Mouse (Mus musculus) hindbrain, embryonic 15.5 days (tissue): ENCODE data around the gene Il18r1. TPM values are rescaled to one million over a fixed set of nuclear protein-coding genes. Genes with fewer than 3 reads are reported as not detected.

Experiments used
- ATAC-seq: fragments of 200-750 bp; cut with Nextera tagmentation; 2 replicates; pipeline ENCODE4 v1.8.0; 2017; ENCODE audit warnings: low read depth, moderate number of reproducible peaks, moderate TSS enrichment; ENCODE audit not compliant: low FRiP score
- H3K27ac ChIP-seq: fragments of 300-500 bp; sonication (generic); replicated peaks from 2 replicates; pipeline ENCODE4 v1.5.1; 2015; ENCODE audit warnings: mild to moderate bottlenecking, inconsistent platforms
- H3K27me3 ChIP-seq: fragments of 300-500 bp; sonication (generic); 2 replicates; pipeline ENCODE4 v1.6.1; 2015; ENCODE audit warnings: control low read depth, inconsistent platforms
- H3K36me3 ChIP-seq: fragments of 300-500 bp; sonication (generic); 2 replicates; pipeline ENCODE4 v1.6.1; 2015; ENCODE audit warnings: control low read depth, inconsistent platforms
- H3K4me1 ChIP-seq: fragments of 300-500 bp; sonication (generic); replicated peaks from 2 replicates; pipeline ENCODE4 v1.6.1; 2015; ENCODE audit warnings: control low read depth, inconsistent platforms
- H3K4me2 ChIP-seq: fragments of 300-500 bp; sonication (generic); 2 replicates; pipeline ENCODE4 v1.6.1; 2015; ENCODE audit warnings: moderate library complexity, mild to moderate bottlenecking, inconsistent platforms
- H3K4me3 ChIP-seq: fragments of 300-500 bp; sonication (generic); 2 replicates; pipeline ENCODE4 v1.5.1; 2015; ENCODE audit warnings: mild to moderate bottlenecking, inconsistent platforms
- H3K9ac ChIP-seq: fragments of 300-500 bp; sonication (generic); 2 replicates; pipeline ENCODE4 v1.6.1; 2015; ENCODE audit warnings: inconsistent platforms
- H3K9me3 ChIP-seq: fragments of 300-500 bp; sonication (generic); 2 replicates; pipeline ENCODE4 v1.6.1; 2016; ENCODE audit warnings: control low read depth, inconsistent platforms
- WGBS: fragments of 180-500 bp; shearing (Covaris S2); methylation state at CpG from one replicate; pipeline ENCODE4 v1.1.7; 2015; 5-methylcytosine and 5-hydroxymethylcytosine counted together
- polyA plus RNA-seq: library from polyadenylated mRNA; unstranded; fragments of >200 nt; fragmentation: Nextera tagmentation; extraction: Ambion mirVana; gene quantifications from 2 replicates; pipeline ENCODE4 v1.2.1, GENCODE M21; 2015

Gene Il18r1
- polyA plus RNA-seq, 1 experiment from 2014 or later: not detected

DNA sequence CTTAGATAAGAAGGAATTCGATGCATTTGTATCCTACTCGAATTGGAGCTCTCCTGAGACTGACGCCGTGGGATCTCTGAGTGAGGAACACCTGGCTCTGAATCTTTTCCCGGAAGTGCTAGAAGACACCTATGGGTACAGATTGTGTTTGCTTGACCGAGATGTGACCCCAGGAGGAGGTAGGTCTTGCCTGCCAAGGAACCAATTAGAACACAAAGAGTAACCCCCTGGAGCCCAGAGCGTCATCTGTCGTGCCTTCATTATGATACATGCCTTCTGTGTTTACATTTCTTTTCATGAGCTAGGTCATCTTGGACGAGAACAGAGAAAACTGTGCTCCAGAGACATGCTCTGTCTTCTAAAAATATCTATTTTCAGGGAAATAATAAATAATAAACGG is 82.4 kb downstream of the Il18r1 start:
- peak; percentile 42; the same call in 1 of the 2 replicates for ATAC-seq
- no peak overlapping the region for H3K9ac ChIP-seq
- H3K4me3 ChIP-seq: no peak overlapping the region
- no peaks in the 10 kb centered on the region for H3K27me3 ChIP-seq
- 0 out of 2 replicates have a peak overlapping the region, but pooled peaks have one; percentile 19 for H3K4me2 ChIP-seq
- H3K4me1 ChIP-seq: peaks cover 7% of the 10 kb centered on the region
- no peaks in the 10 kb centered on the region for H3K9me3 ChIP-seq
- WGBS: 35% methylated on average over 10 of the region's 10 CpGs
- H3K36me3 ChIP-seq: no peaks in the 10 kb centered on the region
- no peak overlapping the region for H3K27ac ChIP-seq

Other genes with a start within 250 kb of the Il18r1 start
- 0.78 and 0.89 TPM in 2 replicates for gene Il1r1, start 240.5 kb upstream of the Il18r1 start, polyA plus RNA-seq
- 0.75 and 0.83 TPM in 2 replicates for gene Il1rl2, start 140.9 kb upstream of the Il18r1 start, polyA plus RNA-seq
- gene Il1rl1, start 36.0 kb upstream of the Il18r1 start, polyA plus RNA-seq: 0.05 TPM in 1 of 2 replicates, not detected in the other
- not detected in 2 replicates for gene Il18rap, start 49.8 kb downstream of the Il18r1 start, polyA plus RNA-seq
- gene Slc9a4, start 114.5 kb downstream of the Il18r1 start, polyA plus RNA-seq: 0.08 TPM in 1 of 2 replicates, not detected in the other
- gene Slc9a2, start 215.0 kb downstream of the Il18r1 start, polyA plus RNA-seq: 0.39 and 0.62 TPM in 2 replicates